Mouse (Mus musculus) heart, embryonic 16.5 days (tissue): ENCODE results near the gene Hectd4. TPM values are rescaled to one million over a fixed set of nuclear protein-coding genes. Genes with fewer than 3 reads are reported as not detected.

Source experiments
- ATAC-seq: fragments of 200-750 bp; cut with Nextera tagmentation; replicated peaks from 2 replicates; pipeline ENCODE4 v1.8.0; 2017; ENCODE audit warnings: moderate number of reproducible peaks; ENCODE audit not compliant: insufficient read depth, low FRiP score; ENCODE audit errors: extremely low read depth
- H3K27ac ChIP-seq: fragments of 300-500 bp; sonication (generic); 2 replicates; pipeline ENCODE4 v1.5.1; 2014; ENCODE audit warnings: mild to moderate bottlenecking, low read length, control low read depth, moderate library complexity
- H3K27me3 ChIP-seq: fragments of 300-500 bp; sonication (generic); 2 replicates; pipeline ENCODE4 v1.6.1; 2014; ENCODE audit warnings: low read length, mixed read lengths; ENCODE audit not compliant: control insufficient read depth, insufficient read depth
- H3K36me3 ChIP-seq: fragments of 300-500 bp; sonication (generic); 2 replicates; pipeline ENCODE4 v1.6.1; 2014; ENCODE audit not compliant: control insufficient read depth, insufficient read depth
- H3K4me1 ChIP-seq: fragments of 300-500 bp; sonication (generic); 2 replicates; pipeline ENCODE4 v1.6.1; 2014; ENCODE audit warnings: low read length, mixed read lengths; ENCODE audit not compliant: control insufficient read depth, insufficient read depth
- H3K4me2 ChIP-seq: fragments of 300-500 bp; sonication (generic); 2 replicates; pipeline ENCODE4 v1.6.1; 2014; ENCODE audit warnings: low read depth, mild to moderate bottlenecking, control low read depth, low read length
- H3K4me3 ChIP-seq: fragments of 300-500 bp; sonication (generic); 2 replicates; pipeline ENCODE4 v1.5.1; 2014; ENCODE audit warnings: mild to moderate bottlenecking, control low read depth, low read length
- H3K9ac ChIP-seq: fragments of 300-500 bp; sonication (generic); 2 replicates; pipeline ENCODE4 v1.6.1; 2014; ENCODE audit warnings: low read length, control low read depth
- H3K9me3 ChIP-seq: fragments of 300-500 bp; sonication (generic); replicated peaks from 2 replicates; pipeline ENCODE4 v1.6.1; 2016; ENCODE audit warnings: low read length; ENCODE audit not compliant: control insufficient read depth
- WGBS: fragments of 180-500 bp; shearing (Covaris S2); extraction: QIAGEN DNeasy Blood & Tissue Kit; methylation state at CpG from one replicate; pipeline ENCODE4 v1.1.7; 2014; 5-methylcytosine and 5-hydroxymethylcytosine counted together
- polyA plus RNA-seq: library from polyadenylated mRNA; unstranded; fragments of >200 nt; fragmentation: Nextera tagmentation; extraction: Ambion mirVana; gene quantifications from 2 replicates; pipeline ENCODE4 v1.2.1, GENCODE M21; 2015

The Hectd4 gene
- polyA plus RNA-seq, 1 experiment from 2014 or later, result 2.6 TPM

DNA sequence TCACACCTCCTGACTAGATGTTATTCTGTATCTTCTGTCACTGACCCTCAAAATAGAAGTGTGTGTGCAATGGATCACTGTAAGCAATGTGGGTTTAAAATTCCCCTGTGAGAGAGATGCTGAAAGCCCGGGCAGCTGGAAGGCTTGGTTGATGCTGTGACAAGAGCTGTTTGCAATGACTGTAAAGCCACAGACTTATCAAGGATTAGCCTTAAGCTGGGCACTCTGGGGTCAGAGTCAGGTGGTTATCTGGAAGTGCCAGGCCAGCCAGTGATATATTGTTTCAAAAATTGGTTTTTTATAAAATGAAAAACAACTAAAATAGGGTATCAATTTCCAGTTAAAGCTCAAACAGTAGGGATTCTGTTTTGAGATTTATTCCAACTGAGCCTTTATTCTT is 56.8 kb downstream of the Hectd4 start:
- Histone ChIP-seq H3K27me3 (no peaks in the 10 kb centered on the region), H3K36me3 (peaks cover 23% of the 10 kb centered on the region), H3K9ac (no peak overlapping the region), H3K27ac (no peak overlapping the region), H3K9me3 (no peaks in the 10 kb centered on the region), H3K4me2 (no peak overlapping the region), H3K4me3 (no peak overlapping the region), H3K4me1 (no peaks in the 10 kb centered on the region)
- ATAC-seq, result no peak
- WGBS, result 66% methylated on average over 1 of the region's 1 CpGs

GRCm38 (mm10) chr5:121280456-121280855 is 60.4 kb downstream of the Hectd4 start:
- Histone ChIP-seq H3K4me1 (no peaks in the 10 kb centered on the region), H3K36me3 (peaks cover 28% of the 10 kb centered on the region)

GRCm38 (mm10) chr5:121283051-121283450 is 63.0 kb downstream of the Hectd4 start:
- ATAC-seq, result no peak
- peaks cover 39% of the 10 kb centered on the region for H3K36me3 ChIP-seq
- no peaks in the 10 kb centered on the region for H3K27me3 ChIP-seq
- no peak overlapping the region for H3K27ac ChIP-seq
- no peak overlapping the region for H3K4me3 ChIP-seq
- H3K4me1 ChIP-seq, result no peaks in the 10 kb centered on the region
- WGBS, result 91% methylated on average over 9 of the region's 9 CpGs
- H3K9ac ChIP-seq, result no peak overlapping the region
- no peaks in the 10 kb centered on the region for H3K9me3 ChIP-seq
- no peak overlapping the region for H3K4me2 ChIP-seq

More at GRCm38 (mm10) chr5:121280456-121280855, 60.4 kb downstream of the Hectd4 start:
- H3K9ac ChIP-seq, result no peak overlapping the region
- no peaks in the 10 kb centered on the region for H3K9me3 ChIP-seq
- WGBS, result 67% methylated on average over 4 of the region's 4 CpGs
- H3K4me2 ChIP-seq, result no peak overlapping the region
- no peaks in the 10 kb centered on the region for H3K27me3 ChIP-seq
- H3K4me3 ChIP-seq, result no peak overlapping the region
- ATAC-seq, result no peak
- no peak overlapping the region for H3K27ac ChIP-seq

DNA sequence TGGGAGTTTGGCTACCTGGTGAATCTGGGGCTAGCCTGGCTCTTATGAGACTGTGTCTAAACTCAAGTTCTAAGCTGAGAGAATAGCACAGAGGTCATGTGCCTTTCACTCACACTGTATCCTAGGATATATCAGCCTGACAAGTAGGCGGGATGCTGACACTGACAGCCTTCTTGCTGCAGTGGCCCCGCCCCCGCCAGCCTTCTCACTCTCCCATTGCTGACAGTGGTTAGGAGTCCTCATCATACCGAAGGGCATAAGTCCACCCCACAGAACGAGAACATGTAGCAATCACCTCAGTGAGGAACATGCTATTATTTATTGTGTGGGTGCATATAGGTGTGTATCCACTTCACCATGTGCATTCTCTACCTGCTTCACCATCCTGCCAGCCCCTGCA is 64.8 kb downstream of the Hectd4 start:
- Histone ChIP-seq H3K36me3 (peaks cover 47% of the 10 kb centered on the region), H3K4me3 (no peak overlapping the region), H3K27me3 (no peaks in the 10 kb centered on the region), H3K9ac (no peak overlapping the region), H3K27ac (no peak overlapping the region), H3K4me2 (no peak overlapping the region), H3K4me1 (no peaks in the 10 kb centered on the region), H3K9me3 (no peaks in the 10 kb centered on the region)
- WGBS, result 65% methylated on average over 5 of the region's 5 CpGs
- no peak for ATAC-seq

- no peaks in the 10 kb centered on the region for H3K4me1 ChIP-seq
- no peaks in the 10 kb centered on the region for H3K9me3 ChIP-seq
- 93% methylated on average over 2 of the region's 2 CpGs for WGBS
- peaks cover 52% of the 10 kb centered on the region for H3K36me3 ChIP-seq
- no peak overlapping the region for H3K9ac ChIP-seq
- H3K27ac ChIP-seq, result no peak overlapping the region
- H3K4me2 ChIP-seq, result no peak overlapping the region
- ATAC-seq, result no peak
- no peak overlapping the region for H3K4me3 ChIP-seq
- no peaks in the 10 kb centered on the region for H3K27me3 ChIP-seq
Measured at GRCm38 (mm10) chr5:121287213-121287612, 67.2 kb downstream of the Hectd4 start.

DNA sequence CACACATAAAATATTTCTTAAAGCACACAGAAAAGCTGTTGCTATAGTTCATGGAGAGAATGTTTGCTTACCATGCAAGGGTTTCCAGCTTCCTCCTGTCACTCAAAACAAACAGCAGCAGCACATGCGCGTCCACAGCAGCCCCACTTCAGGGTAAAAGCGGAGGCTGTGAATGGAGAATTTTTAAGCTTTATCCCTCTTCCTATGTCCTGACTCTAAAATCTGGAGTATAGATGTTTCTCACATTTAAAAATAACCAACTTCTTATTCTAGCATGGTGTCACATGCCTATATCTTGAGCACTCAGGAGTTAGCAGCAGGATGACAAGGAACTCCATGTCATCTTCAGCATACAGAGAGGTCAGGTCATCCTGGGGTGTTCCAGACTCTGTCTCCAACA is 70.3 kb downstream of the Hectd4 start:
- H3K27me3 ChIP-seq, result no peaks in the 10 kb centered on the region
- no peak overlapping the region for H3K9ac ChIP-seq
- 91% methylated on average over 3 of the region's 3 CpGs for WGBS
- H3K4me3 ChIP-seq, result no peak overlapping the region
- H3K9me3 ChIP-seq, result no peaks in the 10 kb centered on the region
- H3K4me1 ChIP-seq, result no peaks in the 10 kb centered on the region
- no peak for ATAC-seq
- H3K4me2 ChIP-seq, result no peak overlapping the region
- H3K36me3 ChIP-seq, result peaks cover 52% of the 10 kb centered on the region
- no peak overlapping the region for H3K27ac ChIP-seq

DNA sequence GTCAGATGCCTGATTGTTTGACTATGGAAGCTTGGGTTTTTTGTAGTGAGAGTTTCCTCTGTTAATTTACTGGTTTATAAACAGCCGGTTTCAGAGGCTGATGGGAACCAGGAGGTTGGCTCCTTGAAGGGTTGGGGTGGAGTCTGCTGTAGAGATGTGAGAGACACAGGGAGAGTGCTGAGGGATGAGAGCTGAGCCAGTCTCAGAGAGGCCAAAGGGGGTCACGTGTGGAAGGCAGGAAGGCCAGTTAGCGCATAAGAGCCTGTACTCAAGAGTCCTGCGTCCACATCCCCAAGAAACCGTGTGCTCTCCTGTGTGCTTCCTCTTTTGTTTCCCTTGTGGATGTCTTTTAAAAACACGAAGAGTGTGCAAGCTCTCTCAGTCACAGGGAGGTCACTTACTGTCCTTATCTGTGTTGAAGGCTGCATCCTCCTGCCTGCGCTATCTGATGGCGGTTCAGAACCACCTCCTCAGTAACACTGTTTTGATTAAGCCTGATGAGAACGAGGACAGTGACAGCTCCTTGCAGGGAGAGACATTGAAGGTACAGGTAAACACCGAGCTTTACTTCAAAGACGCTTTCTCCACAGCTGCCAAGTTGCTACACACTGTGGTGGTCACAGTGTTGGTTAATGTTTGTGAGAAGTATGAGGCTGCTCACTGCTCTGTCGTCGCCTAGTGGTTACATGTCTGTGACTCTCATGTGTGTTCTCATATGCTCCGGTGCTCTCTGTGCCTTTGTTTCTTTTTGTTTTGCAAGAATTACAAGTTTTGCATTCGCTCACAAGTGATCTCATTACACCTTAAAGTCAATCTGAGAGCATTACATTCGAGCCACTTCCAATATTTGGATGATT is 72.5 kb downstream of the Hectd4 start:
- no peak overlapping the region for H3K4me3 ChIP-seq
- H3K4me2 ChIP-seq, result no peak overlapping the region
- no peaks in the 10 kb centered on the region for H3K9me3 ChIP-seq
- no peak overlapping the region for H3K9ac ChIP-seq
- no peak overlapping the region for H3K27ac ChIP-seq
- ATAC-seq, result no peak
- H3K27me3 ChIP-seq, result no peaks in the 10 kb centered on the region
- 67% methylated on average over 16 of the region's 16 CpGs for WGBS
- peaks cover 52% of the 10 kb centered on the region for H3K36me3 ChIP-seq
- no peaks in the 10 kb centered on the region for H3K4me1 ChIP-seq

- Histone ChIP-seq H3K4me3 (no peak overlapping the region), H3K4me1 (no peaks in the 10 kb centered on the region), H3K4me2 (no peak overlapping the region), H3K9ac (no peak overlapping the region), H3K36me3 (peaks cover 66% of the 10 kb centered on the region), H3K27ac (no peak overlapping the region), H3K9me3 (no peaks in the 10 kb centered on the region), H3K27me3 (no peaks in the 10 kb centered on the region)
- WGBS, result 90% methylated on average over 7 of the region's 7 CpGs
- no peak for ATAC-seq
Measured at GRCm38 (mm10) chr5:121305009-121305408, 85.0 kb downstream of the Hectd4 start.

DNA sequence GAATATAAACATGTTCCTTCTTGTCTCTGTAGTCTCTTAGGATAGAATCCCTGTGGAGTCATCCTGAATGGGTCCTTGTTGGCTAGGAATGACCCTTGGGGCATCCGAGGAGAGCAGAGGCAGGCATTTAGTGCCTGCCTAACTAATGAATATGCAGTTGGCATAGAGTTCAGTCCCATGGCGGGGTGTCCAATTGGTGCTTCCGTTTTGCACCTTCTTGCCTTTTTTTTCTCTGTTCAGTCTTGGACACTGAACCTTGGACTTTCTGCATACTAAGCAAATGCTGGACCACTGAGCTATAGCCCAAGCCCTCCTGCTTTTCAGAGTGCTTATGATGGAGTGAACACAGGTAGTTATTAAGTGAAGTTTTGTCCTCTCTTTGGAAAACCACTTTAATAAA is 87.6 kb downstream of the Hectd4 start:
- Histone ChIP-seq H3K9ac (no peak overlapping the region), H3K27ac (no peak overlapping the region), H3K4me3 (no peak overlapping the region), H3K9me3 (no peaks in the 10 kb centered on the region), H3K27me3 (no peaks in the 10 kb centered on the region), H3K4me1 (no peaks in the 10 kb centered on the region), H3K4me2 (no peak overlapping the region), H3K36me3 (peaks cover 74% of the 10 kb centered on the region)
- WGBS, result 89% methylated on average over 3 of the region's 3 CpGs
- ATAC-seq, result no peak
